In the genomic region with DNA sequence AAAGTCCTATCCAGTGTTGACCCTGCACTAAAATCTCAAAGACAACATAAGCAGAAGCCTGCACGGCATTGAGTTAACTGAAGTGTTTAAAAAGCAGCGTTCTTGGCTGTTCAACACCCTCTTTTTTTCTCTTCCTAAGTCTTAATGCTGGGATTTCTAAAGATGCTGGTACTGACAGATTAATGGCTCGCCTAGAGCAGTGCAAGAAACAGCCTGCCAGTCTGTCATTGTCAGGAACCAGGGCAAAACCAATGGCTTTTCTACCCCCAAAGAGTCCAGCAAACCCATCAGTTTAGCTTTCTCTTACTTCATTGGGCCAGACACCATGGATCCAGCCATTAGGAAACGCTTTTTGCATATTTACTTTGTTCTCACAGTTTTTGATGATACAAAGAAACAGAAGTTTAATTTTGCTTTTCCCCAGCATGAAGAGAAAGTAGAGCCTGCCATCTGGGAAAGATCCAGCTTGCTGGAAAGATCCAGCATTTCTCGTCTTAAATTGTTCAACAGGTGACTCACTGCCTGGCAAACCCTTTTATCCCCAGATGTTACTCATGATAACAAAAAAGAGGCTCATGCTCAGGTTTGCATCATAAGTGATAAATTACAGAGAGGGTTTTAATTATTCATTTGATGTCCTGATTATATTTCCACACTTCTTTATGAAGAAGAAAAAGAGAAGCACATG, we compare ENCODE assay signal across 11 mouse cellular contexts.
DNase-seq lines count a peak whose midpoint lies in the region; ATAC-seq and TF ChIP-seq lines count a peak whose summit lies in the region.
"Had no signal": no experiment of that assay in that cellular context is flagged by ENCODE, and none has a peak within 500 bp of the region (broad histone marks: within the 10 kb centered on the region; RNA-seq: fewer than 3 reads in every experiment).

No protein-coding gene starts in this region.

- H3K27ac ChIP-seq in forebrain, postnatal 0 days (ENCODE audit: low read depth, low read length) = no peak overlapping the region
- no peak overlapping the region for H3K27ac ChIP-seq in forebrain, embryonic 11.5 days (ENCODE audit: low read depth, low read length)
- H3K27ac ChIP-seq in embryonic facial prominence, embryonic 15.5 days (replicated peaks) = peak overlapping the region; percentile 51
- H3K27ac ChIP-seq in hindbrain, embryonic 12.5 days = no peak overlapping the region
- H3K27ac ChIP-seq in cerebellum, adult 2 months (ENCODE audit: insufficient read depth, low read length) = no peak overlapping the region
- H3K27ac ChIP-seq: kidney, postnatal 0 days had no signal

- H3K36me3 ChIP-seq in forebrain, postnatal 0 days (ENCODE audit: insufficient read depth) = no peaks in the 10 kb centered on the region
- H3K36me3 ChIP-seq in forebrain, embryonic 11.5 days (ENCODE audit: control insufficient read depth, insufficient read depth, low read length) = no peaks in the 10 kb centered on the region
- no peaks in the 10 kb centered on the region for H3K36me3 ChIP-seq in embryonic facial prominence, embryonic 15.5 days
- no peaks in the 10 kb centered on the region for H3K36me3 ChIP-seq in hindbrain, embryonic 12.5 days

- TF ChIP-seq POLR2A in cerebellum, adult 2 months (IDR thresholded peaks at IDR 0.05; ENCODE audit: borderline replicate concordance, insufficient read depth, low read length) = no peak

- H3K9me3 ChIP-seq in forebrain, postnatal 0 days (ENCODE audit: low read length) = no peaks in the 10 kb centered on the region
- no peaks in the 10 kb centered on the region for H3K9me3 ChIP-seq in forebrain, embryonic 11.5 days (ENCODE audit: control insufficient read depth, low read length)
- H3K9me3 ChIP-seq in embryonic facial prominence, embryonic 15.5 days (replicated peaks) = no peaks in the 10 kb centered on the region
- no peaks in the 10 kb centered on the region for H3K9me3 ChIP-seq in hindbrain, embryonic 12.5 days (replicated peaks)

- H3K4me2 ChIP-seq in forebrain, postnatal 0 days (ENCODE audit: low read depth) = no peak overlapping the region
- no peak overlapping the region for H3K4me2 ChIP-seq in forebrain, embryonic 11.5 days (ENCODE audit: low read depth, low read length, severe bottlenecking)
- H3K4me2 ChIP-seq in embryonic facial prominence, embryonic 15.5 days (replicated peaks) = no peak overlapping the region
- H3K4me2 ChIP-seq in hindbrain, embryonic 12.5 days (replicated peaks) = no peak overlapping the region

- no peak overlapping the region for H3K4me3 ChIP-seq in forebrain, postnatal 0 days (ENCODE audit: low read depth, low read length)
- no peak overlapping the region for H3K4me3 ChIP-seq in forebrain, embryonic 11.5 days (ENCODE audit: low read depth, low read length)
- no peak overlapping the region for H3K4me3 ChIP-seq in embryonic facial prominence, embryonic 15.5 days (replicated peaks)
- no peak overlapping the region for H3K4me3 ChIP-seq in hindbrain, embryonic 12.5 days
- no peak overlapping the region for H3K4me3 ChIP-seq in cerebellum, adult 2 months (replicated peaks; ENCODE audit: insufficient read depth, low read depth, low read length)

- no peaks in the 10 kb centered on the region for H3K27me3 ChIP-seq in forebrain, postnatal 0 days (ENCODE audit: insufficient read depth, low read length)
- no peaks in the 10 kb centered on the region for H3K27me3 ChIP-seq in forebrain, embryonic 11.5 days (ENCODE audit: control insufficient read depth, insufficient read depth, low read length)
- no peaks in the 10 kb centered on the region for H3K27me3 ChIP-seq in embryonic facial prominence, embryonic 15.5 days
- H3K27me3 ChIP-seq in hindbrain, embryonic 12.5 days = no peaks in the 10 kb centered on the region
- no peaks in the 10 kb centered on the region for H3K27me3 ChIP-seq in cerebellum, adult 2 months (ENCODE audit: control insufficient read depth, insufficient read depth, low read length)

- 39% methylated on average over 5 of the region's 5 CpGs for WGBS in forebrain, postnatal 0 days
- 83% methylated on average over 5 of the region's 5 CpGs for WGBS in forebrain, embryonic 11.5 days
- 51% methylated on average over 5 of the region's 5 CpGs for WGBS in embryonic facial prominence, embryonic 15.5 days
- 70% methylated on average over 5 of the region's 5 CpGs for WGBS in hindbrain, embryonic 12.5 days
- WGBS in cerebellum, adult 2 months = 61% methylated on average over 5 of the region's 5 CpGs

- peak; percentile 55 for DNase-seq in forebrain, postnatal 0 days
- no peak for DNase-seq in forebrain, embryonic 11.5 days (ENCODE audit: low spot score)
- peak; percentile 29 for DNase-seq in Muller cell, postnatal 12 days (ENCODE audit: inconsistent ontology term)
- peak; percentile 44 for DNase-seq in layer of hippocampus, adult 9-11 months
- no peak for DNase-seq in cerebellum, adult 2 months
- DNase-seq: cerebellum, adult 9-11 months; thymus, postnatal 25 days had no signal

- H3K9ac ChIP-seq in forebrain, postnatal 0 days = no peak overlapping the region
- H3K9ac ChIP-seq in forebrain, embryonic 11.5 days (ENCODE audit: low read length) = no peak overlapping the region
- H3K9ac ChIP-seq in embryonic facial prominence, embryonic 15.5 days = no peak overlapping the region
- H3K9ac ChIP-seq in hindbrain, embryonic 12.5 days = no peak overlapping the region

- H3K4me1 ChIP-seq in forebrain, postnatal 0 days (ENCODE audit: insufficient read depth) = 0 out of 2 replicates have a peak, but pooled peaks cover 5% of the 10 kb centered on the region
- no peaks in the 10 kb centered on the region for H3K4me1 ChIP-seq in forebrain, embryonic 11.5 days (replicated peaks; ENCODE audit: control insufficient read depth, insufficient read depth, low read length)
- H3K4me1 ChIP-seq in embryonic facial prominence, embryonic 15.5 days = 0 out of 2 replicates have a peak, but pooled peaks cover 6% of the 10 kb centered on the region
- no peaks in the 10 kb centered on the region for H3K4me1 ChIP-seq in hindbrain, embryonic 12.5 days
- H3K4me1 ChIP-seq in cerebellum, adult 2 months (ENCODE audit: control insufficient read depth, insufficient read depth, low read length) = no peaks in the 10 kb centered on the region

- peak; percentile 10; the same call in 1 of the 2 replicates for ATAC-seq in forebrain, postnatal 0 days
- ATAC-seq in forebrain, embryonic 11.5 days (replicated peaks; ENCODE audit: low FRiP score) = no peak
- ATAC-seq in embryonic facial prominence, embryonic 15.5 days (ENCODE audit: insufficient number of reproducible peaks, low FRiP score, low TSS enrichment, low read depth) = no peak
- ATAC-seq in hindbrain, embryonic 12.5 days (ENCODE audit: low FRiP score) = no peak
- ATAC-seq: inflammation-experienced regulatory T-cells, adult 6 months had no signal

- TF ChIP-seq CTCF in forebrain, postnatal 0 days (IDR thresholded peaks at IDR 0.05; ENCODE audit: low read depth) = no peak
- no peak for TF ChIP-seq CTCF in cerebellum, adult 2 months (IDR thresholded peaks at IDR 0.05; ENCODE audit: borderline replicate concordance, insufficient read depth, low read depth, low read length)

Comparison
In these comparisons a context has a peak if more than half of its experiments do, and no peak if none do; other contexts are left out.
1. DNase-seq: peak in forebrain, postnatal 0 days (single experiment), Muller cell, postnatal 12 days (single experiment) and layer of hippocampus, adult 9-11 months (single experiment); none in forebrain, embryonic 11.5 days (single experiment) and cerebellum, adult 2 months (0 of 2).